Mouse (Mus musculus): Measurements from ENCODE around the gene Gm48551.

Gene Gm48551

GRCm38 (mm10) chr10:81417227-81418215 is 33.3 kb downstream of the Gm48551 start:
- DNase-seq (ENCODE audit: low spot score in 2 of 2), result no peak

GRCm38 (mm10) chr10:81418216-81419070 is 34.2 kb downstream of the Gm48551 start:
- DNase-seq (ENCODE audit: low spot score in 2 of 2), result no peak

- peak in 1 of 2 experiments; percentile 1 for DNase-seq (ENCODE audit: low spot score in 2 of 2)
Measured at GRCm38 (mm10) chr10:81419111-81419928, 35.1 kb downstream of the Gm48551 start.

GRCm38 (mm10) chr10:81420191-81420767 is 36.0 kb downstream of the Gm48551 start:
- peak in 1 of 2 experiments; percentile 2 for DNase-seq (ENCODE audit: low spot score in 2 of 2)

GRCm38 (mm10) chr10:81421041-81421796 is 37.0 kb downstream of the Gm48551 start:
- peak in 1 of 2 experiments; percentile 3 for DNase-seq (ENCODE audit: low spot score in 2 of 2)

- DNase-seq (ENCODE audit: low spot score in 2 of 2), result peak in 1 of 2 experiments; percentile 0
Measured at GRCm38 (mm10) chr10:81421797-81422100, 37.5 kb downstream of the Gm48551 start.

- no peak for DNase-seq (ENCODE audit: low spot score in 2 of 2)
Measured at GRCm38 (mm10) chr10:81422191-81422590, 37.9 kb downstream of the Gm48551 start.

- DNase-seq (ENCODE audit: low spot score in 2 of 2), result no peak
Measured at GRCm38 (mm10) chr10:81422661-81423217, 38.5 kb downstream of the Gm48551 start.

GRCm38 (mm10) chr10:81423476-81424245 is 39.4 kb downstream of the Gm48551 start:
- no peak for DNase-seq (ENCODE audit: low spot score in 2 of 2)

GRCm38 (mm10) chr10:81424246-81425051 is 40.2 kb downstream of the Gm48551 start:
- DNase-seq (ENCODE audit: low spot score in 2 of 2), result peak in 1 of 2 experiments; percentile 17

GRCm38 (mm10) chr10:81425236-81425850 is 41.1 kb downstream of the Gm48551 start:
- DNase-seq (ENCODE audit: low spot score in 2 of 2), result no peak

- DNase-seq (ENCODE audit: low spot score in 2 of 2), result no peak
Measured at GRCm38 (mm10) chr10:81426081-81426671, 41.9 kb downstream of the Gm48551 start.

GRCm38 (mm10) chr10:81426897-81427296 is 42.6 kb downstream of the Gm48551 start:
- peak in 1 of 2 experiments; percentile 70 for DNase-seq (ENCODE audit: low spot score in 2 of 2)

GRCm38 (mm10) chr10:81427327-81427726 is 43.1 kb downstream of the Gm48551 start:
- DNase-seq (ENCODE audit: low spot score in 2 of 2), result no peak

GRCm38 (mm10) chr10:81427804-81428506 is 43.7 kb downstream of the Gm48551 start:
- no peak for DNase-seq (ENCODE audit: low spot score in 2 of 2)

GRCm38 (mm10) chr10:81428507-81428870 is 44.2 kb downstream of the Gm48551 start:
- no peak for DNase-seq (ENCODE audit: low spot score in 2 of 2)

- no peak for DNase-seq (ENCODE audit: low spot score in 2 of 2)
Measured at GRCm38 (mm10) chr10:81429092-81429491, 44.8 kb downstream of the Gm48551 start.
